Mouse (Mus musculus): Measurements from ENCODE around the gene Rev1. TPM values are rescaled to one million over a fixed set of nuclear protein-coding genes. Genes with fewer than 3 reads are reported as not detected.

The Rev1 gene
- 10 to 100 TPM; 46.9 to 51.4 TPM for total RNA-seq (2023)

GRCm38 (mm10) chr1:38129501-38130267, at the start of gene Rev1:
Rev1 (minus strand) TSS chr1:38129801.

Other genes with a start within 250 kb of the Rev1 start
- gene Mitd1, start 239.4 kb downstream of the Rev1 start, total RNA-seq (2023) = 10 to 100 TPM; 25.7 to 40.3 TPM
- gene Mrpl30, start 239.3 kb downstream of the Rev1 start, total RNA-seq (2023) = 100 to 1,000 TPM in 1 of 2 experiments, 10 to 100 TPM in 1; 94.7 to 130 TPM
- gene Lyg2, start 213.3 kb downstream of the Rev1 start, total RNA-seq (2023) = not detected
- not detected for gene Lyg1, start 172.0 kb downstream of the Rev1 start, total RNA-seq (2023)
- 10 to 100 TPM; 66.4 to 69.2 TPM for gene Txndc9, start 131.9 kb downstream of the Rev1 start, total RNA-seq (2023)
- 10 to 100 TPM; 44.4 to 45.2 TPM for gene Eif5b, start 131.8 kb downstream of the Rev1 start, total RNA-seq (2023)

All from B cell, adult 67 days (primary cell).